Mouse (Mus musculus) urinary bladder, adult 18-20 months (tissue): ENCODE results near the gene 1600014C23Rik.

Experiments
- DNase-seq, 2 experiments: peaks; one replicate each; pipeline ENCODE4 v3.0.0; 2022; ENCODE audit warnings: low spot score in 2 of 2, mixed read lengths in 2 of 2

The 1600014C23Rik gene

DNA sequence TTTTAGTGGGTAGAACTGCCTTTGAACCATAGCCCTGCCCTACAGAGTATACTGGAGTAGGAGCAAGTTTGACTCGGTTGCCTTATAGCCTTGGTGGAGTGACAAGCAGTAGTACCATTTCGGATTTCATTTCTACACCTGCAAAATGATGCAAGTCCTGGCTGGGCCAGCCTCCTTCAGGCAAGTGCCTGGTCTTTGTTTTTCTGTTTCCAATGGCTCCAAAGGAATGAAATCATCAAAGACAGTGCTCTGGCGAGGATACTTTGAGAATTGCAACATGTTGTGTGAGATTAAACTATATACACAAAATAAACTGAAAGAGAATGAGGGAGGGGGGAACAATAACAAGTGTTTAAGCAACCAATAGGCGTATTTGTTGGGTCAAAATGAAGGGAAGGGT, 43.6 kb downstream of the 1600014C23Rik start:
- no peak for DNase-seq

DNA sequence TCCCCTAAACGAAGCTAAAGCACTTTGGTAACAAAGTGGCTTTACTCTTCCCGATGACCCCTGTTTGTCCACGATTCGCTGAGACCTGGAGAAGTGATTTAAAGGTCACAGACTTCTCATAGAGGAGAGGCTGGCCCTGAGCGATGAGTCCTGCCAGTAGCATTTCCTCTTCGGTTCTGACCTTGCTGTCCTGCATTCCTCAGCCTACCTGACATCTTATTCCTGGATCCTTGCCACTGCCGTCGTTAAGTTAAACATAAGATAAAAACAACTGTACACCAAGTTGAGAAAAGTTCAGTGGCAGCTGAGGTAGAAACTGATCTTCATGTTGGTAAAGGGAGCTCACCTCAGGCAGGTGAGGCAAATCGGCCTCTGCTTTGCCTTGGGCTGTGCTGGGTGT, 44.5 kb downstream of the 1600014C23Rik start:
- peak in 1 of 2 experiments; percentile 28 for DNase-seq

DNA sequence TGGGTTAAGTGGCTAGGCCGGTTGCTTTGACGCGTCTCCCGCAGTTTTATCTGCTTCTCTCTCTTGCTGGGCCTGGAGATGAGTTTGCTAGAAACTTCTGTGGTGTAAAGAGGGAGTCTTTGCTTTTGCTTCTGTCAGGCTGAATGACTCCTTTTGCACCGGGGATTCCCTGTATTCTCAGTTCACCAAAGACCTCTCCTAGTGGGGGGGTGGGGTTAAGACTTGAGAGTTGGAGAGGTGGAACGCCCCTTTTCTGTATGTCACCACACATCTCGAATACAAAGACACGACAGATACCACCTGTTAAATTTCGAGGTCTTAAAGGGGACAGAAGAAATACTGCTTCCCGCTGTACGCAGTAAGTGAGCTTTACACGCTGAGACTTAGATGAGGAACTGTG, 46.9 kb downstream of the 1600014C23Rik start, which contains the start of gene Tmem63b:
TSS of gene Tmem63b (minus strand) at position 190 of the 400 bp plus-strand sequence.
- DNase-seq, result no peak

DNA sequence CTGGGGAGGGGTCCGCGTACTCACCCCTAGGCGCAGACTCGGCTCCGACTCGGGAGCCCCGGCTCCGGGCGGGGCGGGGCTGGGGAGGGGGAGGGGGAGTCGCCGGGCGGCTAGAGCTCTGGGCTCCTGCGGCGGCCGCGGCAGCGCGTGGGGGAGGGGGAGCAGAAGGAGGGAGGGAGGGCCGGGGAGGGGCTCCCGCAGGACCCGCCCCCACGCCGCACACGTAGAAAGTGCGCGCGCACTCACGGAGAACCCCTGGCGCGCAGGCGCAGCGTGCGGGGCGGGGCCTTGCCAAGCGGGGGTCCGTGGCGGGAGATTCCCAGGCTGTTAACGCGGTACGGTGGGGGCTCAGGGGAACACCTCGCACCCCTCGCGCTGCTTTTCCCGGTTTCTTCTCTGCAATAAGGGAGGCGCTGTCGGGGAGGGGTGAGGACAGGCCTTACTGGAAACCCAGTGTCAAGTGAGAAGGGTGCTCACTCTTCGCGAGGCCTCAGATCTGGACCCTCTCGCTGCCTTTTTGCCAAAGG, 47.5 kb downstream of the 1600014C23Rik start, which contains the start of gene Mrpl14:
TSS of gene Mrpl14 (plus strand) at position 230 of the 527 bp plus-strand sequence.
- peak; percentile 83 to 90 for DNase-seq

DNA sequence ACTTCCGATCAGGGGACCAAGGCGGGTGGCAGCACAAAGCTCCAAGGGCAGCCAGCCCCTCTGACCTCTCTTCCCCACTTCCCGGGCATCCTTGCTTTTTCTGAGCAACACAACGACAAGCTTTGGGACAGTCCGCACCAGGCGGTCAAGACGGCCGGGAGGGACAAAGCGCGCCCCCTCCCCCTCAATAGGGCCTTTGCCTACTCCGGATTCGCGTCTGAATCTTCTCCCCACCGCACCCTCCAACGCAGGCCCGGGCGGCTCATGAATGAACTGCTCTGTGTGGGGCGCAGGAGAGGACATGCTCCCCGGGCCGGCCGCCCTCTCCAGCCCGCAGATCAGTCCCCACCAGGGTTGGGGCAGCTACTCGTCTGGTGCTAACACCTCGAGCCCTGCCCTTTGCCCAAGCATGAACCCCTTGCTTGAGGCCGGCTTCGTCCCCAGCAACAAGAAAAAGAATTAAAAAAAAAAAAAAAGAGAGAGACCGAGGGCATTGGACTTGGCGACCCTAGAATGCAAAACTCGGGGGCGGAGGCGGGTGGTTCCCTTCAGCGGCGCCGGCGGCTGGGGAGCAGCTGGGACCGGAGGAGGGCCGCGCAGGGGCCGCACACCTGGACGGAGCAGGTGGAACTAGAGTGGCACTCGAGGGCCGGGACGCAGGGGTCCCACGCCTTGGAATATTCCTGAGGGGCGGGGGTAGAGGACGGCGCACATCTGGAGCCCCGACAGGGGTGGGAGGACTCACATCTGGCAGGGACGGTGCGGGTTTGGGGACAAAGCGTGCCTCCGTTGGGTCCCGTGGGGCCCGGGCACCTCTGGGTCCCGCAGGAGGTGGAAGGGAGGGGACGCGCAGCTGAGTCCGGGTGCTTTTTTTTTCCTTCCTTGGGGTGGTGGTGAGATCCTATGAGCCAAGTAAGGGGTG, 48.2 kb downstream of the 1600014C23Rik start:
- peak; percentile 35 to 74 for DNase-seq

DNA sequence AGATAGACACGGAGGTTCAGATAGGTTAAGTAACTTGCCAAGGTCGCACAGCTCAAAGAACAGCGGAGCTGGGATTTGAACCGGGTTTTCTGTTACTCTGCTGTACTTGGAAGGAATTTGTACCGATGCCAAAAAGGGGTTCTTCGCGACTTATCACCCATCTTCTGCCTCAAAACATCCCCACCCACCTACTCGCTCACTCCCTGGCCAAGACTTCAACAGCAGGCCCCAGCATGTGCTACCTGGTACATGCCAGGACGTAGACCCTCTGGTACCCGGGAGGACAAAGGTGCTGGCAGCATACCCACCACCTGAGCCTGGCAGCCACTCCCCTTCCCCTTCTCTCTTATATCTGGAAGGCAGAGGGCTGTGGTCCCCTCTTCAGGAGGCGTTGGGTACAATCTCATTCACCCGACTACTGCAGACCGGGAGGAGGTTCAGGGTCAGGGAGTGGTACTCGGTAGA, 48.9 kb downstream of the 1600014C23Rik start:
- DNase-seq, result peak; percentile 50 to 54
